Mouse (Mus musculus) left cerebral cortex, adult 8-10 months (tissue): ENCODE data around the gene Irf2bp1. TPM values are rescaled to one million over a fixed set of nuclear protein-coding genes. Genes with fewer than 3 reads are reported as not detected.

ENCODE experiments used
- DNase-seq, 2 experiments: peaks; one replicate each; pipeline ENCODE4 v3.0.0; 2022; ENCODE audit warnings: low spot score in 2 of 2
- total RNA-seq, 4 experiments: library from RNA; stranded (reverse); gene quantifications; 2 replicates each; pipeline ENCODE4 v1.2.4; 2022

Gene Irf2bp1
- 10 to 100 TPM; 51.2 to 54.1 (median 53.2) TPM for total RNA-seq

- DNase-seq = peak; percentile 91 to 94
Observed at GRCm38 (mm10) chr7:19003902-19004630, at the start of gene Irf2bp1. Gene Irf2bp1 (plus strand): TSS chr7:19004044.

- DNase-seq = peak in 1 of 2 experiments; percentile 77
Observed at GRCm38 (mm10) chr7:18957569-18958383, 46.1 kb upstream of the Irf2bp1 start.

- DNase-seq = no peak
Observed at GRCm38 (mm10) chr7:18958384-18958766, 45.5 kb upstream of the Irf2bp1 start.

- no peak for DNase-seq
Observed at GRCm38 (mm10) chr7:18959446-18959845, 44.4 kb upstream of the Irf2bp1 start.

GRCm38 (mm10) chr7:18962171-18962792 lies 41.6 kb upstream of the Irf2bp1 start:
- DNase-seq = no peak

GRCm38 (mm10) chr7:18962795-18963194 lies 41.0 kb upstream of the Irf2bp1 start:
- no peak for DNase-seq

- no peak for DNase-seq
Observed at GRCm38 (mm10) chr7:18963294-18963843, 40.5 kb upstream of the Irf2bp1 start.

GRCm38 (mm10) chr7:18965312-18965711 lies 38.5 kb upstream of the Irf2bp1 start:
- DNase-seq = no peak

GRCm38 (mm10) chr7:18967603-18968002 lies 36.2 kb upstream of the Irf2bp1 start:
- DNase-seq = no peak

- no peak for DNase-seq
Observed at GRCm38 (mm10) chr7:18970956-18971355, 32.9 kb upstream of the Irf2bp1 start.

GRCm38 (mm10) chr7:18978381-18978780 lies 25.5 kb upstream of the Irf2bp1 start:
- DNase-seq = no peak

- no peak for DNase-seq
Observed at GRCm38 (mm10) chr7:18986503-18986902, 17.3 kb upstream of the Irf2bp1 start.

GRCm38 (mm10) chr7:18987100-18987499 lies 16.7 kb upstream of the Irf2bp1 start, which contains the start of gene Nanos2:
Gene Nanos2 (plus strand): TSS chr7:18987400.
- DNase-seq = no peak

- DNase-seq = no peak
Observed at GRCm38 (mm10) chr7:18987747-18988146, 16.1 kb upstream of the Irf2bp1 start.

GRCm38 (mm10) chr7:18988780-18989179 lies 15.1 kb upstream of the Irf2bp1 start:
- DNase-seq = no peak

- no peak for DNase-seq
Observed at GRCm38 (mm10) chr7:18989995-18990394, 13.8 kb upstream of the Irf2bp1 start.

GRCm38 (mm10) chr7:18990601-18991295 lies 13.1 kb upstream of the Irf2bp1 start, which contains the start of gene Mypop:
Gene Mypop (plus strand): TSS chr7:18991245.
- DNase-seq = peak; percentile 99 to 100

GRCm38 (mm10) chr7:18991660-18992293 lies 12.1 kb upstream of the Irf2bp1 start:
- no peak for DNase-seq

- no peak for DNase-seq
Observed at GRCm38 (mm10) chr7:18992294-18992675, 11.6 kb upstream of the Irf2bp1 start.

GRCm38 (mm10) chr7:18993036-18993435 lies 10.8 kb upstream of the Irf2bp1 start:
- no peak for DNase-seq

- DNase-seq = no peak
Observed at GRCm38 (mm10) chr7:18998835-18999234, 5.0 kb upstream of the Irf2bp1 start.
